Mouse (Mus musculus) adrenal gland, postnatal 25 days (tissue): ENCODE data around the gene D17Wsu92e. TPM values are rescaled to one million over a fixed set of nuclear protein-coding genes. Genes with fewer than 3 reads are reported as not detected.

ENCODE experiments used
- DNase-seq: peaks from one replicate; pipeline ENCODE4 v3.0.0; 2021; ENCODE audit warnings: mixed read lengths
- total RNA-seq: library from RNA; stranded (reverse); gene quantifications from 2 replicates; pipeline ENCODE4 v1.2.3, GENCODE M21; 2021

Gene D17Wsu92e
- total RNA-seq, 1 experiment from 2014 or later, result 180 TPM

DNA sequence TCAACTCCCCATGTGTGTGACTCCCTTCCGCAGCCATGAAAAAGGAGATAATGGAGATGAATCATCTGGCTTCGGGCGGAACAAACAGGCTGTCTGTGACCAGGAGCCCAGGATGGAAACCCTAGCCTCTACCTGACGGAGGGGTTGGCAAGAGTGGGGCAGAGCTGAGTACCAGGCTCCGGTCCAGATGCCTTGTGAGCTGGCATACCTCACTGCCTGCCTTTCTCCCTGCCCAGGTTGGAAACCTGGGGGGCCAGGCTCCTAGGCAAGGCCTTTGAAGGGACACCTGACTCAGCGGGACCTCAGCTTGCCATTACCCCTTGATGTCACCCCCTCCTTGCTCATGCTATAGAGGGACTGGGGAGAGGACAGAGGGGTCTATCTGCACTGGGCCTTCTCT is 79.5 kb downstream of the D17Wsu92e start:
- DNase-seq, result no peak

- no peak for DNase-seq
Measured at GRCm38 (mm10) chr17:27734344-27735073, 85.9 kb downstream of the D17Wsu92e start.

GRCm38 (mm10) chr17:27732694-27733093 is 87.8 kb downstream of the D17Wsu92e start:
- no peak for DNase-seq

GRCm38 (mm10) chr17:27732152-27732551 is 88.3 kb downstream of the D17Wsu92e start:
- no peak for DNase-seq

DNA sequence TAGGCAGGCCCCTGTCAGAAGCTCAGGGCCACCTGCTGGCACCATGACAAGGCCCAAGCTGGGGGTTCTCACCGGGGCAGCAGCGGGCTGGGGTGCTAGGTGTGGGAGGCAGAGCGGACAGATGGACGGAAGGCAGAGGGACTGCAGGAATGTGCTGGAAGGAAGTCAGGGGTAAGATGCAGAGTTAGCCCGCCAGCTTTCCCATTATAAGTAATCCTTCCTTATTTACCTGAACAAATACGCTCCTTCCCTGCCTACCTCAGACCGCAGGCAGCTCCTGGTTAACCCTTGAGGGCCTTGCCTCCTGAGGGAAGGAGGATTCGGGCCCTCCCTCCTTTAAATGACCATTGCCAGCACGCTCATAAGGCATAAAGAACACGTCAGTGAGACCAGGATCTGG is 91.7 kb downstream of the D17Wsu92e start, which contains the start of gene Spdef:
TSS of gene Spdef (minus strand) at position 186 of the 400 bp plus-strand sequence.
- no peak for DNase-seq

GRCm38 (mm10) chr17:27726527-27726926 is 93.9 kb downstream of the D17Wsu92e start:
- DNase-seq, result no peak

- no peak for DNase-seq
Measured at GRCm38 (mm10) chr17:27725412-27725811, 95.0 kb downstream of the D17Wsu92e start.

DNA sequence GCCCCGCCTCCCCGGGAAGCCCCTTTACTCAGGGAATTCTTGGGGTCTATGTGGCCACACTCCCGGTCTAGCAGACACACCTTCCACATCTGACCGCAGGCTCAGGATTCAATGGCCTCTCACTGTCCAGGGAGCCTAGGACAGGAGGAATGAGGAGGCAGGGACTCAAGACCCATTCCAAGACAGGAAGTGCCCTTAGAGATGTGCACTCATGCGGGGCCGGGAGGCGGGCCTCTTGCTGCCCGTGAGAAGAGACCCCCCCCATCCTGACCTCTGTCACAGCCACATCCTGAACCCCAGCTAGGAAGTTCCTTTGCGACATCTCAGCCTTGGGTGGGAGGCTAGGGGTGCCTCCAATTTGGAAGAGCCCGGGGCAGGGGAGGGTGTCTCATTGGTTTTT is 95.4 kb downstream of the D17Wsu92e start:
- DNase-seq, result no peak

- DNase-seq, result no peak
Measured at GRCm38 (mm10) chr17:27724327-27724726, 96.1 kb downstream of the D17Wsu92e start.

GRCm38 (mm10) chr17:27721125-27721664 is 99.3 kb downstream of the D17Wsu92e start:
- DNase-seq, result peak; percentile 61

GRCm38 (mm10) chr17:27720326-27720725 is 100.1 kb downstream of the D17Wsu92e start:
- DNase-seq, result no peak

DNA sequence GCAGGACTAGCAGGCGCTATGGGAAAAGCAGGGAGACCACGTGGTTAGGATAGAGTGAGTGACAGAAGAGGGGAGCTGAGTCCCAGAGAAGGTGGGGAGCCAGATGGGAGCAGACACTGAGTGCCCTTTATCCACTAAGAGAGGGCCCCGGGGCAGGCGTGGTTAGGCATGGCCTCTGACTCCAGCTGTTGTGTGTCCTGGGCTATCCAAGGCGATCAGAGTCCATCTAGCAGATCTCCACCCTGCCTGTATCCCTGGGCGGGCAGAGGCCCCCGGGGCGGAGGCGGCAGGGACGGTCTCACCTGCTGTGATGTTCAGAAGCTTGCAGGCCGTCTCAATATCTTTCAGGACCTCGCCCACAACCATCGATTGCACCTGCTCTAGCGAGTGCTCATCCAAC is 100.8 kb downstream of the D17Wsu92e start:
- DNase-seq, result no peak

DNA sequence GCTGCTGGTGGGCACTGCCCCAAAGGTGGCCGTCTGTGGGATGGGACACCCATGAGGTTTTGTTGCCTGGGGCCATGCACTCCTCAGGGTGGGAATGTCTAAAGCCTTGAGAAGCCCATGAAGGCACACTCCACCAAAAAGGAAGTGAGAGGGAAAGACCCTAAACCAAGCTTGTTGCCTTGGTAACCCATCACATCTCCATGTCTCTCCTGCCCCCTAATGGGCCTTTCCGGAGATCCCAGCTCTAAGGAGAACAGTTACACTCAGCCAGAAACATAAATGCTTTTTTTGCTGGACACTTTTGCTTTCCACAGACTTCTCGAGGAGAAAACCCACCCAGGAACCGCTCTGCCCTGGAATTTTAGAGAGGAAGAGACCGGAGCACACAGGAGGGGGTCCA is 102.2 kb downstream of the D17Wsu92e start:
- no peak for DNase-seq

DNA sequence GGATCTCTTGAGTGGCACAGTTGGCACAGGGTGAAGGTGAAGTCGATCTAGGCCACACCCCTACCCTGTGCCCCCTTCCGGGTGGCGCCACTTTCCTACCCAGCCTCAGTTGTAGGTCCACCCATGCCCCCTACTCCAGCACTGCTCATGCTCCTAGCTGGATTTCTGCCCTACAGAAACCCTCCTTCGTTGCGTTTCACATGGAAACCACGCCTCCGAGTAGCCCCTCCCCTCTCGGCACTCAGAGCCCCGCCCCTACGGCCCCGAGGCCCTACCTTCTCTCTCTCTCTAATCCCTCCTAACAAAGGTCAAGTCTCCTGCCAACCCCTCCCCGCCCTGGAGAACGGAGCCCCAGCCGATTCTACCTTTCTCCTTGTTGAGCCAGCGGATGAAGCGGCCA is 103.6 kb downstream of the D17Wsu92e start:
- peak; percentile 52 for DNase-seq

- peak; percentile 30 for DNase-seq
Measured at GRCm38 (mm10) chr17:27712832-27713231, 107.6 kb downstream of the D17Wsu92e start.

GRCm38 (mm10) chr17:27709650-27710049 is 110.8 kb downstream of the D17Wsu92e start:
- no peak for DNase-seq

GRCm38 (mm10) chr17:27707954-27708661 is 112.3 kb downstream of the D17Wsu92e start:
- DNase-seq, result peak; percentile 90

DNA sequence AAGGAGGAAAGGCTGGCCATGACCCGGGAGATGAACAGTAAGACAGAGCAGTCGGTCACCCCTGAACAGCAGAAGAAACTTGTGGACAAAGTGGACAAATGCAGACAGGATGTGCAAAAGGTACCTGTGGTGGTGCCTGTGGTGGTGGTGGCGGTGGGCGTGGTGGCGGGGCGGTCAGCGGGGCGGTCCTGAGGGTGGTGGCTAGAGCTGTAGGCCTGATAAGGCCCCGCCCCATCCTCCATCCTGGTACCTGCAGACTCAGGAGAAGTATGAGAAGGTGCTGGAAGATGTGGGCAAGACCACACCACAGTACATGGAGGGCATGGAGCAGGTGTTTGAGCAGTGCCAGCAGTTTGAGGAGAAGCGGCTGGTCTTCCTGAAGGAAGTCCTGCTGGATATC is 114.8 kb downstream of the D17Wsu92e start:
- no peak for DNase-seq

- DNase-seq, result peak; percentile 30
Measured at GRCm38 (mm10) chr17:27703961-27704621, 116.4 kb downstream of the D17Wsu92e start.

DNA sequence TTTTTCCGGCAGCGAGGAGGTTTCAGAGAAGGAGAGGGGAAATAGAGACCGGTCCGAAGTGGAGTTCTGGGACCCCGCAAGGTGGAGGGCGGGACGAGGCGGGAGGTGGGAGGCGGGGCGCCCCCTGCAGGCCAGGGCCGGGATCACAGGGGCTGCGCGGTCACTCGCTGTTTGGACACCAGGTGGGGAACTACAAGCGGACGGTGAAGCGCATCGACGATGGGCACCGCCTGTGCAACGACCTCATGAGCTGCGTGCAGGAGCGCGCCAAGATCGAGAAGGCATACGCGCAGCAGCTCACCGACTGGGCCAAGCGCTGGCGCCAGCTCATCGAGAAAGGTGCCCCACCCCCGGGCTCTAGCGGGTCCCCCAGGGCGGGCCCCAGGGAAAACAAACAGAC is 117.9 kb downstream of the D17Wsu92e start:
- DNase-seq, result peak; percentile 61

DNA sequence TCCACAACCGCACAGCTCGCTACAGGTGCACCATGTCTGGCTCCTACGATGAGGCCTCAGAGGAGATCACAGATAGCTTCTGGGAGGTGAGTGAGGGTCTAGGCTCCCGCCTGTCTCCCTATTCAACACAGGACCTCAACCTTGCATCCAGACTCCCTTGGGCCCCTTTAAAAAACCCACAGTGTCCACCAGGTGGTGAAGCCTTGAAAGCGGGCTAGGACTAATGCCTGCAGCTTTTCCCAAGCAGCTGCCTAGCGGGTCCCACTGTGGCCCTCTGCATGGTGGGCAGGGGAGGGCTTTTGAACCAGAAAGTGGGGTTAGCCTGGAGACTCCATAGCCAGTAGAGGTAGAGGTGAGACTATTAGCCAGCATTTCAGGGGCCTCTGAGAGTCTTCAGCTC is 118.6 kb downstream of the D17Wsu92e start:
- no peak for DNase-seq
